Mouse (Mus musculus) heart, postnatal 0 days (tissue): ENCODE measurements at regions not wholly inside any gene's neighbourhood (a gene's known extent, or its start where the extent isn't known, plus 50 kb on each side); places are given as distances from the start of the nearest gene placed in this dataset.

Experiments
- ATAC-seq: fragments of 200-750 bp; cut with Nextera tagmentation; 2 replicates; pipeline ENCODE4 v1.8.0; 2017; ENCODE audit warnings: low read depth, moderate number of reproducible peaks, moderate library complexity; ENCODE audit not compliant: insufficient read depth
- DNase-seq: peaks from one replicate; pipeline ENCODE4 v3.0.0-alpha.2; 2016; ENCODE audit warnings: low spot score
- H3K27ac ChIP-seq: fragments of 300-500 bp; sonication (generic); 2 replicates; pipeline ENCODE4 v1.5.1; 2014; ENCODE audit warnings: low read depth, mild to moderate bottlenecking
- H3K27me3 ChIP-seq: fragments of 300-500 bp; sonication (generic); 2 replicates; pipeline ENCODE4 v1.6.1; 2014; ENCODE audit warnings: low read length, mixed read lengths; ENCODE audit not compliant: control insufficient read depth, insufficient read depth
- H3K36me3 ChIP-seq: fragments of 300-500 bp; sonication (generic); replicated peaks from 2 replicates; pipeline ENCODE4 v1.6.1; 2014; ENCODE audit warnings: low read length, mixed read lengths; ENCODE audit not compliant: control insufficient read depth, insufficient read depth
- H3K4me1 ChIP-seq: fragments of 300-500 bp; sonication (generic); 2 replicates; pipeline ENCODE4 v1.6.1; 2014; ENCODE audit warnings: antibody characterized with exemption; ENCODE audit not compliant: control insufficient read depth, insufficient read depth
- H3K4me2 ChIP-seq: fragments of 300-500 bp; sonication (generic); 2 replicates; pipeline ENCODE4 v1.6.1; 2014; ENCODE audit warnings: low read depth, mild to moderate bottlenecking, low read length, moderate library complexity
- H3K4me3 ChIP-seq: fragments of 300-500 bp; sonication (generic); 2 replicates; pipeline ENCODE4 v1.5.1; 2014; ENCODE audit warnings: low read depth, low read length
- H3K9ac ChIP-seq: fragments of 300-500 bp; sonication (generic); replicated peaks from 2 replicates; pipeline ENCODE4 v1.6.1; 2014; ENCODE audit warnings: low read depth, low read length, mixed read lengths
- H3K9me3 ChIP-seq: fragments of 300-500 bp; sonication (generic); replicated peaks from 2 replicates; pipeline ENCODE4 v1.6.1; 2016; ENCODE audit warnings: low read length; ENCODE audit not compliant: control insufficient read depth
- CTCF ChIP-seq: IDR thresholded peaks from 2 replicates; pipeline ENCODE4 v1.5.1; 2016; ENCODE audit warnings: antibody characterized with exemption, control low read depth, low read depth
- EP300 ChIP-seq: IDR thresholded peaks from 2 replicates; pipeline ENCODE4 v1.6.1; 2016; ENCODE audit warnings: antibody characterized with exemption, low read depth
- WGBS: fragments of 180-500 bp; shearing (Covaris S2); extraction: QIAGEN DNeasy Blood & Tissue Kit; methylation state at CpG from one replicate; pipeline ENCODE4 v1.1.7; 2014; 5-methylcytosine and 5-hydroxymethylcytosine counted together

GRCm38 (mm10) chr7:70817347-70817913, 450.9 kb upstream of the Nr2f2 start:
- ATAC-seq (no peak), DNase-seq (peak; percentile 35)
- Histone ChIP-seq H3K4me1 (no peaks in the 10 kb centered on the region), H3K9me3 (no peaks in the 10 kb centered on the region), H3K27ac (no peak overlapping the region), H3K27me3 (no peaks in the 10 kb centered on the region), H3K4me2 (no peak overlapping the region), H3K9ac (no peak overlapping the region), H3K36me3 (no peaks in the 10 kb centered on the region), H3K4me3 (no peak overlapping the region)
- 48% methylated on average over 6 of the region's 6 CpGs for WGBS
- TF ChIP-seq EP300 (no peak), CTCF (no peak)

- H3K36me3 ChIP-seq = no peaks in the 10 kb centered on the region
- no peak for TF ChIP-seq CTCF
- TF ChIP-seq EP300 = no peak
- H3K4me1 ChIP-seq = no peaks in the 10 kb centered on the region
- H3K4me2 ChIP-seq = no peak overlapping the region
- H3K27ac ChIP-seq = no peak overlapping the region
- 77% methylated on average over 3 of the region's 3 CpGs for WGBS
- no peak for DNase-seq
- H3K4me3 ChIP-seq = no peak overlapping the region
- no peaks in the 10 kb centered on the region for H3K9me3 ChIP-seq
- no peak overlapping the region for H3K9ac ChIP-seq
- ATAC-seq = no peak
- no peaks in the 10 kb centered on the region for H3K27me3 ChIP-seq
Measured at GRCm38 (mm10) chr7:70814391-70814790, 447.9 kb upstream of the Nr2f2 start.

GRCm38 (mm10) chr7:70813101-70813500, 446.6 kb upstream of the Nr2f2 start:
- WGBS = 73% methylated on average over 5 of the region's 5 CpGs

GRCm38 (mm10) chr7:70810411-70811090, 444.0 kb upstream of the Nr2f2 start:
- no peaks in the 10 kb centered on the region for H3K36me3 ChIP-seq
- H3K9me3 ChIP-seq = no peaks in the 10 kb centered on the region
- H3K4me3 ChIP-seq = no peak overlapping the region
- WGBS = 76% methylated on average over 18 of the region's 18 CpGs
- no peaks in the 10 kb centered on the region for H3K4me1 ChIP-seq
- ATAC-seq = no peak
- TF ChIP-seq CTCF (no peak), EP300 (no peak)
- no peak overlapping the region for H3K27ac ChIP-seq
- no peaks in the 10 kb centered on the region for H3K27me3 ChIP-seq
- H3K9ac ChIP-seq = no peak overlapping the region
- H3K4me2 ChIP-seq = no peak overlapping the region
- DNase-seq = no peak

More at GRCm38 (mm10) chr7:70813101-70813500, 446.6 kb upstream of the Nr2f2 start:
- DNase-seq = no peak
- Histone ChIP-seq H3K36me3 (no peaks in the 10 kb centered on the region), H3K27ac (no peak overlapping the region), H3K9me3 (no peaks in the 10 kb centered on the region), H3K4me3 (no peak overlapping the region), H3K9ac (no peak overlapping the region), H3K27me3 (no peaks in the 10 kb centered on the region), H3K4me2 (no peak overlapping the region), H3K4me1 (no peaks in the 10 kb centered on the region)
- no peak for TF ChIP-seq CTCF
- no peak for TF ChIP-seq EP300
- ATAC-seq = no peak

- TF ChIP-seq EP300 = no peak
- TF ChIP-seq CTCF = no peak
- 53% methylated on average over 1 of the region's 1 CpGs for WGBS
- no peak overlapping the region for H3K27ac ChIP-seq
- no peaks in the 10 kb centered on the region for H3K9me3 ChIP-seq
- ATAC-seq (no peak), DNase-seq (no peak)
- H3K4me1 ChIP-seq = no peaks in the 10 kb centered on the region
- H3K27me3 ChIP-seq = no peaks in the 10 kb centered on the region
- no peak overlapping the region for H3K4me2 ChIP-seq
- H3K4me3 ChIP-seq = no peak overlapping the region
- H3K9ac ChIP-seq = no peak overlapping the region
- no peaks in the 10 kb centered on the region for H3K36me3 ChIP-seq
Measured at GRCm38 (mm10) chr7:70804281-70804680, 437.7 kb upstream of the Nr2f2 start.

GRCm38 (mm10) chr7:70799976-70800375, 433.4 kb upstream of the Nr2f2 start:
- H3K27me3 ChIP-seq = no peaks in the 10 kb centered on the region
- H3K4me1 ChIP-seq = no peaks in the 10 kb centered on the region
- H3K27ac ChIP-seq = no peak overlapping the region
- ATAC-seq (no peak), DNase-seq (no peak)
- TF ChIP-seq EP300 = no peak
- no peak for TF ChIP-seq CTCF
- 90% methylated on average over 1 of the region's 1 CpGs for WGBS
- H3K36me3 ChIP-seq = no peaks in the 10 kb centered on the region
- no peak overlapping the region for H3K9ac ChIP-seq
- H3K4me3 ChIP-seq = no peak overlapping the region
- no peaks in the 10 kb centered on the region for H3K9me3 ChIP-seq
- H3K4me2 ChIP-seq = no peak overlapping the region
